Mouse (Mus musculus) CH12.LX (cell line): Measurements from ENCODE around the gene Ggps1. TPM values are rescaled to one million over a fixed set of nuclear protein-coding genes. Genes with fewer than 3 reads are reported as not detected.
A peak's percentile ranks its signal among the peaks of the same experiment; 100 is the strongest.

ENCODE experiments used
- DNase-seq: peaks from one replicate; pipeline ENCODE4 v3.0.0-alpha.2; 2013; ENCODE audit errors: extremely low read depth
- H3K27ac ChIP-seq: 2 replicates; pipeline ENCODE4 v1.5.1; 2012; ENCODE audit warnings: low read depth, mild to moderate bottlenecking, control low read depth, moderate library complexity; ENCODE audit not compliant: insufficient read depth
- H3K27me3 ChIP-seq: replicated peaks from 2 replicates; pipeline ENCODE3; 2012; ENCODE audit warnings: inconsistent platforms
- H3K36me3 ChIP-seq, 2 experiments: replicated peaks in 1 of 2; 2 replicates each; pipeline versions ENCODE3 to v1.6.1; 2012; ENCODE audit warnings: inconsistent platforms in 1 of 2, low read length in 1 of 2, mild to moderate bottlenecking in 1 of 2, mixed read lengths in 1 of 2, moderate library complexity in 1 of 2; ENCODE audit not compliant: control insufficient read depth in 1 of 2, insufficient read depth in 1 of 2
- H3K4me1 ChIP-seq, 2 experiments: 2 replicates each; pipeline ENCODE4 v1.6.1; 2012; ENCODE audit warnings: inconsistent platforms in 1 of 2, moderate library complexity in 1 of 2; ENCODE audit not compliant: insufficient read depth in 2 of 2, control insufficient read depth in 1 of 2
- H3K4me2 ChIP-seq: 2 replicates; pipeline ENCODE4 v1.6.1; 2012; ENCODE audit warnings: low read depth, mild to moderate bottlenecking, control low read depth; ENCODE audit not compliant: poor library complexity, insufficient read depth, severe bottlenecking
- H3K4me3 ChIP-seq, 3 experiments: fragments of 150-350 bp in 1 of 3; sonication (generic) in 1 of 3; replicated peaks in 1 of 3; 2 replicates each; pipeline versions ENCODE3 to v1.5.1; 2011 to 2012; ENCODE audit warnings: low read depth in 2 of 3, low read length in 2 of 3, mild to moderate bottlenecking in 2 of 3, moderate library complexity in 2 of 3, control low read depth in 1 of 3, improper control_type of control experiment in 1 of 3, inconsistent platforms in 1 of 3, mixed read lengths in 1 of 3; ENCODE audit not compliant: poor library complexity in 1 of 3
- H3K79me2 ChIP-seq: replicated peaks from 2 replicates; pipeline ENCODE4 v1.6.1; 2012; ENCODE audit warnings: mild to moderate bottlenecking, moderate library complexity; ENCODE audit not compliant: control insufficient read depth, poor library complexity, insufficient read depth, severe bottlenecking; ENCODE audit errors: extremely low read depth
- H3K9ac ChIP-seq: 2 replicates; pipeline ENCODE4 v1.6.1; 2012; ENCODE audit warnings: low read depth, mild to moderate bottlenecking, control low read depth, moderate library complexity; ENCODE audit not compliant: insufficient read depth
- H3K9me3 ChIP-seq: replicated peaks from 2 replicates; pipeline ENCODE3; 2012; ENCODE audit warnings: low read length, inconsistent platforms, mixed read lengths
- BHLHE40 ChIP-seq: IDR thresholded peaks from 2 replicates; pipeline ENCODE4 v1.6.1; 2011; ENCODE audit warnings: mild to moderate bottlenecking, low read depth, low read length, improper control_type of control experiment
- CHD1 ChIP-seq: IDR thresholded peaks from 2 replicates; pipeline ENCODE4 v1.6.1; 2012; ENCODE audit warnings: low read depth, low read length, improper control_type of control experiment, inconsistent platforms
- CTCF ChIP-seq, 2 experiments: IDR thresholded peaks in 1 of 2; conservative IDR thresholded peaks in 1 of 2; 2 replicates each; pipeline ENCODE4 v1.5.1; 2011 to 2012; ENCODE audit warnings: low read depth in 2 of 2, low read length in 2 of 2, improper control_type of control experiment in 1 of 2, inconsistent platforms in 1 of 2, mild to moderate bottlenecking in 1 of 2, moderate library complexity in 1 of 2
- HCFC1 ChIP-seq: IDR thresholded peaks from 2 replicates; pipeline ENCODE4 v1.6.1; 2012; ENCODE audit warnings: low read depth, mild to moderate bottlenecking, inconsistent platforms, low read length, improper control_type of control experiment
- IRF4 ChIP-seq: IDR thresholded peaks from 2 replicates; pipeline ENCODE4 v1.6.1; 2014; ENCODE audit warnings: low read depth, mild to moderate bottlenecking, inconsistent platforms, low read length, improper control_type of control experiment
- KAT2A ChIP-seq: IDR thresholded peaks from 2 replicates; pipeline ENCODE4 v1.6.1; 2012; ENCODE audit warnings: low read length, improper control_type of control experiment, inconsistent platforms; ENCODE audit not compliant: insufficient replicate concordance
- MAX ChIP-seq: IDR thresholded peaks from 2 replicates; pipeline ENCODE4 v1.6.1; 2011; ENCODE audit warnings: low read length, improper control_type of control experiment
- MAZ ChIP-seq: IDR thresholded peaks from 2 replicates; pipeline ENCODE4 v1.6.1; 2012; ENCODE audit warnings: low read depth, mild to moderate bottlenecking, inconsistent platforms, low read length, improper control_type of control experiment, moderate library complexity
- MXI1 ChIP-seq: IDR thresholded peaks from 2 replicates; pipeline ENCODE4 v1.6.1; 2011; ENCODE audit warnings: mild to moderate bottlenecking, low read depth, low read length, improper control_type of control experiment
- NELFE ChIP-seq: IDR thresholded peaks from 2 replicates; pipeline ENCODE4 v1.6.1; 2011; ENCODE audit warnings: low read depth, low read length, improper control_type of control experiment
- NRF1 ChIP-seq: IDR thresholded peaks from 2 replicates; pipeline ENCODE4 v1.6.1; 2014; ENCODE audit warnings: low read depth, mild to moderate bottlenecking, inconsistent platforms, low read length, improper control_type of control experiment, moderate library complexity
- POLR2A ChIP-seq: IDR thresholded peaks from 2 replicates; pipeline ENCODE4 v1.6.1; 2011; ENCODE audit warnings: low read depth, mild to moderate bottlenecking, improper control_type of control experiment, low read length
- POLR2AphosphoS2 ChIP-seq: IDR thresholded peaks from 2 replicates; pipeline ENCODE4 v1.6.1; 2011; ENCODE audit warnings: low read depth, low read length, improper control_type of control experiment
- RCOR1 ChIP-seq: conservative IDR thresholded peaks from 2 replicates; pipeline ENCODE4 v1.6.1; 2012; ENCODE audit warnings: low read depth, mild to moderate bottlenecking, inconsistent platforms, low read length, improper control_type of control experiment
- SIN3A ChIP-seq: IDR thresholded peaks from 2 replicates; pipeline ENCODE4 v1.6.1; 2012; ENCODE audit warnings: low read length, improper control_type of control experiment, inconsistent platforms
- SMC3 ChIP-seq: IDR thresholded peaks from 2 replicates; pipeline ENCODE4 v1.6.1; 2011; ENCODE audit warnings: low read depth, low read length, improper control_type of control experiment
- TBP ChIP-seq: conservative IDR thresholded peaks from 2 replicates; pipeline ENCODE4 v1.6.1; 2011; ENCODE audit warnings: low read depth, low read length, improper control_type of control experiment
- TCF12 ChIP-seq: IDR thresholded peaks from 2 replicates; pipeline ENCODE4 v1.6.1; 2014; ENCODE audit warnings: low read depth, mild to moderate bottlenecking, inconsistent platforms, low read length, improper control_type of control experiment
- UBTF ChIP-seq: IDR thresholded peaks from 2 replicates; pipeline ENCODE4 v1.6.1; 2012; ENCODE audit warnings: low read depth, mild to moderate bottlenecking, inconsistent platforms, low read length, improper control_type of control experiment, moderate library complexity
- ZC3H11A ChIP-seq: IDR thresholded peaks from 2 replicates; pipeline ENCODE4 v1.6.1; 2012; ENCODE audit warnings: low read depth, mild to moderate bottlenecking, inconsistent platforms, low read length, improper control_type of control experiment
- ZKSCAN1 ChIP-seq: IDR thresholded peaks from 2 replicates; pipeline ENCODE4 v1.6.1; 2012; ENCODE audit warnings: low read depth, inconsistent platforms, low read length, improper control_type of control experiment, borderline replicate concordance
- ZMIZ1 ChIP-seq: IDR thresholded peaks from 2 replicates; pipeline ENCODE4 v1.6.1; 2012; ENCODE audit warnings: low read depth, mild to moderate bottlenecking, inconsistent platforms, low read length, improper control_type of control experiment
- ZNF384 ChIP-seq: IDR thresholded peaks from 2 replicates; pipeline ENCODE4 v1.6.1; 2012; ENCODE audit warnings: low read depth, low read length, improper control_type of control experiment, inconsistent platforms
- dilution Hi-C: fragments of 300-500 bp; cut with MboI; formaldehyde crosslinking; loops from 2 replicates; pipeline ENCODE4 v1.14.3; 2020; ENCODE audit warnings: low sequenced_read_pairs; ENCODE audit not compliant: extremely low pct_unique_long_range_greater_than_20kb, extremely low pct_ligation_motif_present
- in situ Hi-C: fragments of 300-500 bp; cut with MboI; formaldehyde crosslinking; loops from 3 replicates; pipeline ENCODE4 v1.14.3; 2019; ENCODE audit warnings: low sequenced_read_pairs, low pct_ligation_motif_present, low pct_unique_long_range_greater_than_20kb, mixed read lengths
- polyA plus RNA-seq: library from polyadenylated mRNA; unstranded; fragments of >175 nt; gene quantifications from 2 replicates; pipeline ENCODE4 v1.2.1, GENCODE M21; 2012; ENCODE audit warnings: low read depth; ENCODE audit not compliant: insufficient read length
- total RNA-seq, 2 experiments: library from RNA; depleted of rRNA; stranded (reverse); fragments of 300-350 nt in 1 of 2; fragments of >200 nt in 1 of 2; gene quantifications; 2 replicates each; pipeline ENCODE4 v1.2.3; 2012 to 2014

Gene Ggps1
- total and polyA plus RNA-seq, 3 experiments, result 21.6 to 48.7 (median 38.0) TPM

DNA sequence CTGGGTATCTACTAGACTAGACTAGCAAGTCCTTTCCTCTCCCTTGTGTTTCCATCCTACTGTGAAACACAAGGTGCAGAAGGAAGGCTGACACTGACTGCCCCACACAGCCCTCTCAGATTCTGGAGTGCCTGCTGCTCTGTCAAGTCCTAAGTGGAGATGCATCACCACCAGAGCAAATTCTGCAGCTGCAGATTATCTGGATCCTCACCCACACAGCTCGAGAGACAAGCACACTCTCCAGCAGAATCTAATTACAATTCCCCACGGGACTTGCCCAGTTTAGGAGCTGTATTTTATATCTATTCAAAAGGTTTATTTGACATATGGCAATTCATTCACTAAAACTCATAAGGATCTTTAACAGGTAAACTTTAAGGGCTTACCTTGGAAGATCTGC, 57.2 kb downstream of the Ggps1 start:
- Histone ChIP-seq H3K36me3 (peaks cover 63 to 87% of the 10 kb centered on the region in 2 experiments), H3K27ac (no peak overlapping the region)
- DNase-seq, result no peak
- no peak for TF ChIP-seq NELFE
- TF ChIP-seq TBP, result no peak
- TF ChIP-seq SIN3A, result no peak
- no peak for TF ChIP-seq ZC3H11A
- no peak for TF ChIP-seq IRF4
- TF ChIP-seq, all 38 proteins: peak for 0
- H3K4me2 ChIP-seq, result no peak overlapping the region
- no peak overlapping the region for H3K4me3 ChIP-seq
- no peaks in the 10 kb centered on the region for H3K9me3 ChIP-seq
- dilution Hi-C loops, result no loop called here
- H3K9ac ChIP-seq, result no peak overlapping the region
- H3K4me1 ChIP-seq, result no peaks in the 10 kb centered on the region
- in situ Hi-C loops, result no loop called here
- H3K27me3 ChIP-seq, result no peaks in the 10 kb centered on the region
- no peaks in the 10 kb centered on the region for H3K79me2 ChIP-seq

DNA sequence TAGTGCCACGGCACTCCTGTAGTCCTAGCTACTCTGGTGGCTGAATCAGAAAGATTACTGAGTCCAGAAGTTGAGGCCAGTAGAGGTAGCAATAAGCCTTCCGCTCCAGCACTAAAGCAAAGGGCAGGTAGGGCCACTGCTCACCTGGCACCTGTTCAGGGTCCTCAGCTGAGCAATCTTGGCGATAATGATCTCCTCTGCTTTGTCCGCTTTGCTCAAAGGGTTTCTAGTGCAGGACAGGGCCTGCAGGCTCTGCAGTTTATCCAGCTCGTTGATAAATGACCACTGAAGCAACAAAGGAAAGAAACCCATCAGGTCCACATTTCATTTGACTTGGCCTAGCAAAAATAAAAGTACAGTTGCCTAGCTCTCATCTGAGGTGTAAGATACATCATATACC, 58.3 kb downstream of the Ggps1 start:
- no peak overlapping the region for H3K4me3 ChIP-seq
- no peak overlapping the region for H3K27ac ChIP-seq
- no peak overlapping the region for H3K4me2 ChIP-seq
- DNase-seq, result no peak
- H3K4me1 ChIP-seq, result no peaks in the 10 kb centered on the region
- no peaks in the 10 kb centered on the region for H3K27me3 ChIP-seq
- H3K36me3 ChIP-seq, result peaks cover 68 to 91% of the 10 kb centered on the region in 2 experiments
- dilution Hi-C loops, result no loop called here
- H3K9me3 ChIP-seq, result no peaks in the 10 kb centered on the region
- TF ChIP-seq HCFC1, result no peak
- no peak for TF ChIP-seq RCOR1
- no peak for TF ChIP-seq MAX
- TF ChIP-seq ZNF384, result no peak
- TF ChIP-seq NRF1, result no peak
- in situ Hi-C loops, result no loop called here
- no peak overlapping the region for H3K9ac ChIP-seq
- no peaks in the 10 kb centered on the region for H3K79me2 ChIP-seq

DNA sequence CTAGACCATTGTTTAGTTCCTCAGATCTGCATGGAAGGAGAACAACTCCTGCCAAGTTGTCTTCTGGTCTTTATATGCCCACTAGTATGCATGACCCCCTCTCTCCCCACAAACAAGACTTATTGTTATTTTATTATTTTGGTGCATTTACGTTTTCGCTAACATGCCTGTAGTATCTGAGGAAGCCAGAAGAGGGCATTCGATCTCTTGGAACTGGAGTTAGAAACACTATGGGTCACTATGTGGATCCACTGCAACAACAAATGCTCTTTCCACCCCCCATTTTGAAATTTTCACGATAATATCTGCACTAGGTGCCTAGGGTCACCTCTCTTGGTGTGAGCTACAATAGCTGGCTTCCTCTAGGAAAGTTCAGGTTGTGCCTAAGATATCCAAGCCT, 59.2 kb downstream of the Ggps1 start:
- peak; percentile 6 for DNase-seq
- TF ChIP-seq CHD1 (no peak), TCF12 (no peak), POLR2A (no peak), SMC3 (peak; percentile 23; the same call in 1 of the 2 replicates), NELFE (no peak), CTCF (conservative IDR thresholded peaks at IDR 0.05 in 1 of 2, IDR thresholded peaks at IDR 0.05 in 1 of 2; ENCODE audit: low read depth in 2 of 2, low read length in 2 of 2) (peak in 1 of 2 experiments; percentile 38; a peak in 1 of 4 replicates), ZMIZ1 (no peak), MAX (no peak), NRF1 (no peak), UBTF (no peak), BHLHE40 (no peak), ZKSCAN1 (no peak), MXI1 (no peak), KAT2A (no peak), POLR2AphosphoS2 (no peak), MAZ (no peak)
- Histone ChIP-seq H3K4me3 (no peak overlapping the region), H3K9me3 (no peaks in the 10 kb centered on the region), H3K9ac (no peak overlapping the region), H3K4me1 (no peaks in the 10 kb centered on the region), H3K27ac (no peak overlapping the region), H3K4me2 (no peak overlapping the region), H3K79me2 (no peaks in the 10 kb centered on the region), H3K27me3 (no peaks in the 10 kb centered on the region), H3K36me3 (peaks cover 69 to 91% of the 10 kb centered on the region in 2 experiments)
- in situ Hi-C loops (no loop called here), dilution Hi-C loops (no loop called here)
